Mouse (Mus musculus): Measurements from ENCODE around the gene Slc50a1.

GRCm38 (mm10) chr3:89287286-89287685 is 16.9 kb upstream of the Slc50a1 start:
- TF ChIP-seq CTCF (conservative IDR thresholded peaks at IDR 0.05 in 1 of 2, IDR thresholded peaks at IDR 0.05 in 1 of 2; ENCODE audit: low read depth in 2 of 2, low read length in 2 of 2) (no peak), POLR2A (IDR thresholded peaks at IDR 0.05; ENCODE audit: low read depth, low read length) (no peak), NRF1 (IDR thresholded peaks at IDR 0.05; ENCODE audit: low read depth, low read length) (no peak), EP300 (IDR thresholded peaks at IDR 0.05; ENCODE audit: low read length) (no peak), MAZ (IDR thresholded peaks at IDR 0.05; ENCODE audit: low read depth, low read length) (no peak), MEF2A (IDR thresholded peaks at IDR 0.05; ENCODE audit: borderline replicate concordance, low read depth, low read length) (no peak), CHD1 (IDR thresholded peaks at IDR 0.05; ENCODE audit: low read depth, low read length) (no peak), RCOR1 (conservative IDR thresholded peaks at IDR 0.05; ENCODE audit: low read depth, low read length) (no peak)

Data from CH12.LX (cell line).